Mouse (Mus musculus) cortical plate, adult 2 months (tissue): ENCODE results near the gene Picalm. TPM values are rescaled to one million over a fixed set of nuclear protein-coding genes. Genes with fewer than 3 reads are reported as not detected.

ENCODE experiments used
- H3K27ac ChIP-seq: fragments of 200-500 bp; 2 replicates; pipeline ENCODE4 v1.5.1; 2012; ENCODE audit warnings: low read length, control low read depth, inconsistent platforms; ENCODE audit not compliant: insufficient read depth
- H3K4me1 ChIP-seq: fragments of 200-500 bp; 2 replicates; pipeline ENCODE4 v1.6.1; 2011; ENCODE audit warnings: low read length; ENCODE audit not compliant: control insufficient read depth, insufficient read depth
- H3K4me3 ChIP-seq: fragments of 200-500 bp; 2 replicates; pipeline ENCODE4 v1.5.1; 2011; ENCODE audit warnings: mild to moderate bottlenecking, low read length, control low read depth; ENCODE audit not compliant: insufficient read depth
- CTCF ChIP-seq: fragments of 200-500 bp; IDR thresholded peaks from 2 replicates; pipeline ENCODE4 v1.5.1; 2011; ENCODE audit warnings: mild to moderate bottlenecking, control low read depth, low read length; ENCODE audit not compliant: insufficient read depth; ENCODE audit errors: extremely low read depth
- POLR2A ChIP-seq: fragments of 200-500 bp; IDR thresholded peaks from 2 replicates; pipeline ENCODE4 v1.6.1; 2011; ENCODE audit warnings: mild to moderate bottlenecking, low read length, control low read depth; ENCODE audit not compliant: insufficient read depth; ENCODE audit errors: extremely low read depth
- polyA plus RNA-seq: library from polyadenylated mRNA; depleted of rRNA; stranded (reverse); fragments of >200 nt; gene quantifications from 2 replicates; pipeline ENCODE4 v1.2.3, GENCODE M21; 2012; rRNA removed

Gene Picalm
- 122 and 123 TPM in 2 replicates for polyA plus RNA-seq

DNA sequence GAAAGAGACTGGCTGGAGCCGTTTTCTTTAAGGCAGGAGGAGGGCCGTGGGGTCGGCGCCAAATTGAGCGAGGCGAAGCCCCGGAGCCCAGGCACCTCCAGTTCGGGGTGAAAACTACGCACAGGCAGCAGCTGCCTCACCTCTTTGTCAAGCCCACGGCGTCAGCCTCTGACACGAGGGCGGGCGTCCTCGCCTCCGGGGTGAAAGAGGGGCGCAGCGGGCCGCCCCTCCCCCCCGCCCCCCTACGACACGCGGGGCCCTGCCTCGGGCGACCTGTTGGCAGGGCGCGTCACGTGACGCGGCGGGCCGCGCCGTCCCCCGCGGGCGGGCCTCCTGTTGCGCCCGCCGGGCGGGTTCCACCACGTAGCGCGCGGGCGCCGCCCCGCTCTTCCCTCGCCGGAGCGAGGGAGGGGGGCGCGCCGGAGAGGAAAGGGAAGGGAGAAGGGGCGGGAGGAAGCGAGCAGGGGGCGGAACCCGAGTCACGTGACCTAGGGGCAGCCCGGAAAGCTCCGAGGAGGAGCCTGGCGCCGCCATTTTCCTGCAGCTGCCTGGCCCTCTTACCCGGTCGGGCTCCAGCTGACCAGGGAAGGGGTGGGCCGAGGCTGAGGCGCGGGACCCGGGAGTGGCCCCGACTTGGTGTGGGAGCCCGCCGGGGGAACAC lies at the start of gene Picalm:
Gene Picalm, plus strand, starts transcription at position 482 of the 661 bp plus-strand sequence.
- peaks cover 3% of the 10 kb centered on the region; the same call in 1 of the 2 replicates for H3K4me1 ChIP-seq
- peak within 1 kb of the TSS; percentile 92 for H3K27ac ChIP-seq
- TF ChIP-seq POLR2A, result peak; percentile 81; the same call in 1 of the 2 replicates
- no peak for TF ChIP-seq CTCF
- peak within 1 kb of the TSS; percentile 97 for H3K4me3 ChIP-seq

DNA sequence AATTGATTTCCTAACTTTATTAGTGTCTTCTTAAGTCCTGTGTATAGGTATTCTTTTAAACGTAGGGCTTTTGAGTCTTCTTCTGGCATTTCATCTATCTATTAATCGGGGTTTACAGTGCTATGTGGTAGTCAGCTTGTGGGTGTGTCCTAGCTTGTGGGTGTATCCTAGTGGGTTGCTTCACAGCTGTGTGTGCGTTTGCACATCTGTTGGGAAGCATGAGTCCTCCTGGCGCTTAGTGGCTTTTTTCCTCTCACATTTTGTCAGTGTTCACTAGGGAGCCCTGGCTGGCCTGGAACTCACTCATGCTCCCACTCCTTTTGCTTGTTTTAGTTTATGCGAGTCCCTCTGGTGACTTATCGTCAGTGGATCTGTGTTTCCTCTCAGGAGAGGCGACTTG lies 46.2 kb upstream of the Picalm start:
- TF ChIP-seq CTCF, result no peak
- no peak for TF ChIP-seq POLR2A
- Histone ChIP-seq H3K27ac (no peak overlapping the region), H3K4me3 (no peak overlapping the region)

GRCm38 (mm10) chr7:90084531-90084930 lies 45.5 kb upstream of the Picalm start:
- TF ChIP-seq CTCF, result no peak
- no peaks in the 10 kb centered on the region for H3K4me1 ChIP-seq
- no peak overlapping the region for H3K4me3 ChIP-seq
- H3K27ac ChIP-seq, result no peak overlapping the region

More for the DNA sequence above, 46.2 kb upstream of the Picalm start:
- no peaks in the 10 kb centered on the region for H3K4me1 ChIP-seq

GRCm38 (mm10) chr7:90085713-90086112 lies 44.3 kb upstream of the Picalm start:
- Histone ChIP-seq H3K4me1 (no peaks in the 10 kb centered on the region), H3K4me3 (no peak overlapping the region), H3K27ac (no peak overlapping the region; the same call in 1 of the 2 replicates)
- TF ChIP-seq POLR2A (no peak), CTCF (no peak)

DNA sequence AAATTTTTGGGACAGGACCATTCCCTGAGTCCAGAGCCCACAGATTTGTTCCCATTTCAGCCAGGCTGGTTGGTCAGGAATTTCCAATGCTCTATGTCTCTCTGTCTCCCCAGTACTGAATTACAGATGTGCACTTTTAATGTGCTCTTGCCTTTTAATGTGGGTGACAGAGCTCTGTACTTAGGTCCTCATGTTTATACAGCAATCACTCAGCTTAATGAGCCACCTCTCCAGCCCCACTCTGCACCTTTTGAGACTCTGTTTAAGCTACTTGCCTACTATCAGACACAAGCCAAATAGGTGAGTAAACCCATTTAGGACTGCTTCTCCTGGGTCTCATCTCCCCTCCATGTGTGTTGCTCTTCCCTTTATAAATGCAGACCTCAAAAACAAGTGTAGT lies 43.2 kb upstream of the Picalm start:
- no peak for TF ChIP-seq POLR2A
- TF ChIP-seq CTCF, result no peak
- no peaks in the 10 kb centered on the region for H3K4me1 ChIP-seq
- no peak overlapping the region for H3K27ac ChIP-seq
- no peak overlapping the region for H3K4me3 ChIP-seq

DNA sequence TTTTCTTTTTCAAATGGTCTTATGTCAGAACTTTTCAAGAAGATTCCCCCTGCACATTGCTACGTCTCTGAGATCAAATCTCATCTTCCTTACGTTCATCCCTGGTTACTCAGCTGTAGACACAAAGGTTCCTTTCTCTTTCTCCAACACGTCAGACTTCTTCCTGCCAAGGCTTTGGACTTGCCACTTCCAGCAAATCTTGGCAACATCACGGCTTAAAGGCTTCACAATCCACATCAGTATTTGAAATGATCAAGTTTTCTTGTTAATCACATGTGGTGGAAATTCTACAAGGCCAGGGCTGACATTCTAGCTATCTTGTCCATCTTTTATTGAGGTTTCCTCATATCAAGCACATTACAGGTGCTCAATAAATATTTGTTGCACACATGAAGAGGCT lies 39.0 kb upstream of the Picalm start:
- no peak overlapping the region for H3K4me3 ChIP-seq
- TF ChIP-seq CTCF, result no peak
- TF ChIP-seq POLR2A, result no peak

GRCm38 (mm10) chr7:90091756-90092155 lies 38.3 kb upstream of the Picalm start:
- H3K4me1 ChIP-seq, result no peaks in the 10 kb centered on the region
- no peak for TF ChIP-seq CTCF

More for the DNA sequence above, 39.0 kb upstream of the Picalm start:
- H3K4me1 ChIP-seq, result no peaks in the 10 kb centered on the region
- H3K27ac ChIP-seq, result no peak overlapping the region

GRCm38 (mm10) chr7:90092452-90093450 lies 37.3 kb upstream of the Picalm start:
- Histone ChIP-seq H3K4me1 (no peaks in the 10 kb centered on the region), H3K27ac (no peak overlapping the region), H3K4me3 (no peak overlapping the region)
- no peak for TF ChIP-seq POLR2A
- no peak for TF ChIP-seq CTCF

More at GRCm38 (mm10) chr7:90091756-90092155, 38.3 kb upstream of the Picalm start:
- Histone ChIP-seq H3K4me3 (no peak overlapping the region), H3K27ac (no peak overlapping the region)

GRCm38 (mm10) chr7:90095097-90095496 lies 34.9 kb upstream of the Picalm start:
- H3K27ac ChIP-seq, result no peak overlapping the region
- H3K4me1 ChIP-seq, result no peaks in the 10 kb centered on the region
- TF ChIP-seq POLR2A (no peak), CTCF (no peak)
- H3K4me3 ChIP-seq, result no peak overlapping the region

DNA sequence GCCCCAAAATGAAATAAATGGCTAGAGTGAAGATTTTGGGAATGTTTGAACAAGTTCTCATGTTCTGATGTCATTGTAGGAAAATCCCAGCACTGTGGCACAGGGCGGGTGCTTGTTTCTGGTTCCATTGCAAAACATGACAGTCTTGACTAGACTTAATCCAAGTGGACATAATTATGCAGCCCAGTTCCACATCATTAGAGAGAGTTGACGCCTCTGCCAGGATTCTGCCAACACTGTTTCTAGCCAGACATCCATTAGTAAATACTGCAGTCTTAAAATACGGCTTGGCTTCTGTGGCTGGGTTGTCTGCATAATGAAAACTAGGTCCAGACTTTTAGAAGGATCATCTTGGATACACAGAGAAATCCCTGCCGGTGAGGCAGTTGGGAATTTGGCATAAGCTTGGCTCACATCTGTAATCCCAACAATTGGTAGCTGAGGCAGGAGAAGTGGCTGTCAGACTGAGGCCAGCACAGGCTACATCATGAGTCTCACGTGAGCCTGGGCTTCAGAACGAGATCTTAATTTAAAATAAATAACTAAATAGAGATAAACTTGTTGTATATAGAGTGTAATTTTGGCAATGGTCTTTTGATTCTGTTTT lies 34.1 kb upstream of the Picalm start:
- no peaks in the 10 kb centered on the region for H3K4me1 ChIP-seq
- TF ChIP-seq CTCF (no peak), POLR2A (no peak)
- no peak overlapping the region for H3K27ac ChIP-seq
- H3K4me3 ChIP-seq, result no peak overlapping the region
